Mouse (Mus musculus): ENCODE measurements at regions not wholly inside any gene's neighbourhood (a gene's known extent, or its start where the extent isn't known, plus 50 kb on each side); places are given as distances from the start of the nearest gene placed in this dataset.
"Not testable (repeated sequence)": the region's sequence is repeated elsewhere in the genome, so short reads cannot be mapped to it uniquely, and the experiment has no call there.

DNA sequence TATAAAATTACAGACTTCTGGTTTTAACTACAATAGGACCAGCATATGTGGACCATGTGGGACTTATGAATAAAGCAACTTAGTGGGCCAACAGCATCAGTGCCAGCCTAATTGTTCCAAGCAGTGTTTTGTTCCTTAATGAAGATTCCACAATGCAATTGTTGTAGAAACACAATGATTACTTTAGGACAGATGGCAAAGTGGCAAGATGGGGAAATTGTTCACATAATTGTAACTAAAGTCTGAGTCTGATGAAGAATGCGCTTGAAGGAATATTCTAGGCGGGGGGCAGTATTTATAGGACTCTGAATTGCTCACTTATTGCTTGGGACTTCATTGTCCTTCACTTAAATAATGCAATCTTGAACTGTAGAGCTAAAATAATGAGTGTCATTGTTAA lies 253.4 kb upstream of the Kcnj3 start:
- ATAC-seq (ENCODE audit: low TSS enrichment): no peak

DNA sequence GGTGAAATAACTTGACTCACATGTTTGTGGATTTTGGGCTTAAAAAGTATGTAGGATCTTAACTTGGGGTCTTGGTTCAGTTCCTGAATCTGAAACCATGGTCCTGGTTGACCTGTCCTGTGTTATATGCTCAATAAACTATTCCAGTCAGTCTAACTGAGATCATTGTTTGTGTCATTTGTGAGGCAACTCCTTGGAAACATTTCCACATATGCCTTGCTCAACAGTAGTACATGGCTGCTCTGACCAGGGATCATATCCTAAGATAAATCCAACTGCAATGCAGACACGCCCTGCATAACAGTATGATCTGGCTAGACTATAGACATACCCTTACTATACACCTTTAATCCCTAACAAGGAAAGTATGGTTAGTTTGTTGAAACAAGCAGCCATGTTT lies 228.9 kb upstream of the Kcnj3 start:
- ATAC-seq (ENCODE audit: low TSS enrichment): no peak

GRCm38 (mm10) chr2:55208620-55209019 lies 227.2 kb upstream of the Kcnj3 start:
- peak; percentile 99 for ATAC-seq (ENCODE audit: low TSS enrichment)

- no peak for ATAC-seq (ENCODE audit: low TSS enrichment)
These were observed 225.9 kb upstream of the Kcnj3 start for GRCm38 (mm10) chr2:55209848-55210390.

DNA sequence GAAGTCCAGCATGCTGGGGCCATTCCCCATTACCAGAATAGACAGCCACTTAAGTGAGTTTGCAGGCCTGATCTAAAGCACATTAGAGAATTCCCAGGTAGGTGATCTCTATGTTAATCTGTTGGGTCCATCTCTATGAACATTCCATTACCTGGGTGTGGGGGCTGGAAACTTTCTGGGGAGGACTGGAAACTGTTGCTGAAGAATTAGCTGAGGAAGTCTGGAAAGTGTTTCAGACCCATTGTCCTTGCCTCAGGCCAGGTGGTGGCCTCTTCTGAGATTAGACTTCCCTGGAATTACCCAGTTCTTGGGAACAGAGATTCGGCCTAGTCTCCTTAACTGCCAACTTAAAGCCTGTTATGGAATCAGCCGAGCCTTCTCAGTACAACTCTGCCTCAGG lies 224.5 kb upstream of the Kcnj3 start:
- ATAC-seq (ENCODE audit: low TSS enrichment): no peak

- ATAC-seq (ENCODE audit: low TSS enrichment): no peak
These were observed 213.7 kb upstream of the Kcnj3 start for GRCm38 (mm10) chr2:55222046-55222445.

GRCm38 (mm10) chr2:55222741-55223140 lies 213.0 kb upstream of the Kcnj3 start:
- not testable (repeated sequence) for ATAC-seq (ENCODE audit: low TSS enrichment)

GRCm38 (mm10) chr2:55228131-55228797 lies 207.5 kb upstream of the Kcnj3 start:
- no peak for ATAC-seq (ENCODE audit: low TSS enrichment)

GRCm38 (mm10) chr2:55231841-55232240 lies 203.9 kb upstream of the Kcnj3 start:
- ATAC-seq (ENCODE audit: low TSS enrichment): no peak

DNA sequence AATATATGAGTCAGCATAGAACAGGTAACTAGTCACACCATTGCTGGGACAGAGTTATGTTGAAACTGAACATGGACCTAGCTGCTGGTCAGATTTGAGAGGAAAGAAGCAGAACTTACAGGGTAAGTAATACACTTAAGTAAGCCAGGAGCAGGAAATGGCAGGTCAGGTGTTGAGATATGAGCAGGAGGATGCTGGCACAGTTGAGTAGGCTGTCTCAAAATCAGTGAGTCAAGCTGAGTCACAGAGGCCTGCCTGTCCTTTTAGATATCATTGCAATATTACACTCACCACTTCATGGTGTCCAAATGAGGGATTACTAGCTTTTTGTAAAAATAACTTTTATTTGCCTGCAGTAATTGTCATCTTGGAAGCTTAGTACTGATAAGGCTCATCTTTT lies 182.6 kb upstream of the Kcnj3 start:
- ATAC-seq (ENCODE audit: low TSS enrichment): no peak

GRCm38 (mm10) chr2:55262721-55263278 lies 173.0 kb upstream of the Kcnj3 start:
- no peak for ATAC-seq (ENCODE audit: low TSS enrichment)

- no peak for ATAC-seq (ENCODE audit: low TSS enrichment)
These were observed 171.8 kb upstream of the Kcnj3 start for GRCm38 (mm10) chr2:55263847-55264449.

DNA sequence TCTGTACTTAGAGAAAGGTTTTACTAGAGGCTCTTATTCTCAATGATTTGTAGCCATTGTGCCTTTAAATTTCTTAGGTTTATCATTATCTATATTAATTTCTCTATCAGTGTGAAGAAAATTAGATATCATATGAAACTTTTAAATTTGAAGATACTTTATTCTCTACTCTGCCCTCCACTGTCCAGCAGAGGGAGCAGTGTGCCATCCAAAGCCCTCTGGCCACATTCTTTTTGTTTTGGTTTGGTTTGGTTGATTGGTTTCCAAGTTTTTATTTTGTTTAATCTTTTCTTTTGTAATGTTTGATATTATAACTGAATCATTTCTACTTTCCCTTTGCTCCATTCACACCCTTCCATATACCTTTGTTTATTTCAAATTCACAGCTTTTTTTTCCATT lies 129.4 kb upstream of the Kcnj3 start:
- 0 out of 2 replicates have a peak, but pooled peaks have one; percentile 55 for ATAC-seq (ENCODE audit: low TSS enrichment)

GRCm38 (mm10) chr2:55315627-55316026 lies 120.1 kb upstream of the Kcnj3 start:
- ATAC-seq (ENCODE audit: low TSS enrichment): no peak

DNA sequence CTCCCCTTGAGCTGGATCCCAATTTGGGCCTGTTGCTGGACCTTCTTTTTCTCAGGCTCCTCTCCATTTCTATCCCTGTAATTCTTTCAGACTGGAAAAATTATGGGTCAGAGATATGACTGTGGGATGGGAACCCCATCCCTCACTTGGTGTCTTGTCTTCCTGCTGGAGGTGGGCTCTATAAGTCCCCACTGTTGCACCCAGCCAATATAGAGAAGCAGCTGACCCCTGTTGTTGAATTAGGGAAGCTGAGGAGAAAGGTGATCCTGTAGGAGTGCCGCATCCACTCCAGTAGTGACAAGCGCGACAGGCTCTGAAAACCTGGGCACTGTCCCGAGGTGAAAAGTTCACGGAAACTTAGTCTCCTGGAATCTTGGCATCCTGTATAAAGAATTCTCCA lies 81.7 kb upstream of the Kcnj3 start:
- not testable (repeated sequence) for ATAC-seq (ENCODE audit: low TSS enrichment)

Data from frontal cortex, adult (tissue).